Mouse (Mus musculus) adipocyte (in vitro differentiated cells): ENCODE measurements around the gene Kirrel3.

Source experiments
- DNase-seq: peaks from one replicate; pipeline ENCODE4 v3.0.0-alpha.2; 2016; ENCODE audit warnings: low spot score

Gene Kirrel3

GRCm38 (mm10) chr9:35030823-35031222, 545.1 kb downstream of the Kirrel3 start:
- DNase-seq: peak; percentile 79

- peak; percentile 40 for DNase-seq
Observed at GRCm38 (mm10) chr9:35032457-35032856, 546.8 kb downstream of the Kirrel3 start.

DNA sequence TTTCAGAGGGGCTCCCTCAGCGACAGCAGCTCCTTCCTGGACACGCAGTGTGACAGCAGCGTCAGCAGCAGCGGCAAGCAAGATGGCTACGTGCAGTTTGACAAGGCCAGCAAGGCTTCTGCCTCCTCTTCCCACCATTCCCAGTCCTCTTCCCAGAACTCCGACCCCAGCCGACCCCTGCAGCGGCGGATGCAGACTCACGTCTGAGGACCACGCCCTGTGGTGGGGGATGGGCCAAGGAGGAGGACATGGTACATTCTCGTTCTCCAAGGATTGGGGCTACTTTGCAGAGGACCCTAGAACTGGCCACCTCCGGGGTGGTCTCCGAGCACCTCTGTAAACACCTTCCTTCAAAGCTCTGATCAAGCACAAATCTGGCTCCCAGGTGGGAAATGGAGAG, 549.4 kb downstream of the Kirrel3 start:
- DNase-seq: no peak

DNA sequence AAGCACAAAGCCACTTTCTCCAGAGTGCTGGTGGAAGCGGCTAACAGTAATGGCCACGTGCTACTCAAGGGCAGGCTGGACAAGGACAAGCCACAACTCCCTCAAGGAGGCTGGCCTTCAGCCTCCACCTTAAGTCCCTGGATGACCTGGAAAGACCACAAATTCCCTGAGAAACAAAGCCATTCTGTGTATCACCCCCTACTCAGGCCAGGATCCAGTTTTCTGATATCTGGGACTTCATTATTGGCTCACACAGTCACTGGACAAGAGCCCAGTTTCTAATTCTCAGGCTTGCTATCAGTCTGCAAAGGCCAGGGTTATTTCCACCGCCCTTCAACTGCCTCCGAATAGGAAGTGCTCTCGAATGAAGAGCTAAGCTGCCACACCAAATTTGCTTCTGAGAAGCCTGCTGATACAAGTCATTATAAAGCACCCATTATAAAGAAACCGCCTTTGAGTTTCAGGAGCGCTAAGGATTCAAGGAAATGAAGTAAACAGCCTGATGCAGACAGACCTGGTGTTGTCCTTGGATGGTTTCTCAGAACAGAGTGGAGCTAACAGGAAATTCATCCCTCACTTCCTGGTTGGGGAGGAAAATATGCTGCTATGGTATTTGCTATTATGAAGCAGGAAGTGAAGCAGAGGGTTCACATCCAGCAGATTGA, 553.4 kb downstream of the Kirrel3 start:
- DNase-seq: peak; percentile 55

GRCm38 (mm10) chr9:35039846-35040245, 554.2 kb downstream of the Kirrel3 start:
- DNase-seq: no peak

GRCm38 (mm10) chr9:35041493-35041892, 555.8 kb downstream of the Kirrel3 start:
- no peak for DNase-seq

DNA sequence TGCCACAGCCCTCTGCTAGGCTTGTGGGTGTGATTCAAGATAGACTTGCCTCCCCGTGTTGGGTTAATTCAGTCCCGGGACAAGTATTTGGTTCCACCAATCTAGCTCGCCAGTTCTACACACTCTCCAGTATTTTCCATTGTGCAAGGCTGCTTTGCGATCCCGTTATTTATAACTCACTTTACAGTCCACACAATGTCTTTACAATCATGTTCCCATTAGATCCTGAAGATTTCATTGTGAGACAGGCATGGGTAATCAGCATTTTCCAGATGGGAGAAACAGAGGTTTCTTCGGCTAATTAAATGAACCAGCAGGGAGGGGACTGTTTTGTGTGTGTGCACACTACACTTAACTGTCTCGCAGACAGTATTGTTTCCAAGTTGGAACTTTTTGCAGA, 557.9 kb downstream of the Kirrel3 start:
- DNase-seq: no peak

DNA sequence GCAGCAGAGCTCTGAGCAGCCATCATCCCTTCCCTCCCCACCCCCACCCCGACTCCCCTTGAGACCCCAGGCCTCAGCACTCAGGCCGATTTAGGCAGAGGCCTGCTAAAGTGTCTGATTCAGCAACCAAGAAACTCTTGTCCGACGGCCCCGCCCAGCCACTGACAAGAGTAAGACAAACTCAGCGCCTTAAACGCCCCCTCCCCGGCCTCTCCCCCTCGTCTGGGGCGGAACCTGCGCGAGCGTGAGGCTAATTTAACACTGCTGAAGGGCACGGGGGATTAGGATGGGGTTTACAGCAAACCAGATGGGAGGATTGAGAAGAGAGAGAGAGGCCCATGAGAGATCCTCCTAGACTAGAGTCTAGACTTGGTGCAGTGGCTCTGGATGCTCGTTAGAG, 558.8 kb downstream of the Kirrel3 start:
- DNase-seq: no peak

GRCm38 (mm10) chr9:35045031-35045531, 559.4 kb downstream of the Kirrel3 start:
- peak; percentile 49 for DNase-seq

- peak; percentile 98 for DNase-seq
Observed at GRCm38 (mm10) chr9:35045756-35046155, 560.1 kb downstream of the Kirrel3 start.

GRCm38 (mm10) chr9:35048449-35048848, 562.8 kb downstream of the Kirrel3 start:
- DNase-seq: no peak

DNA sequence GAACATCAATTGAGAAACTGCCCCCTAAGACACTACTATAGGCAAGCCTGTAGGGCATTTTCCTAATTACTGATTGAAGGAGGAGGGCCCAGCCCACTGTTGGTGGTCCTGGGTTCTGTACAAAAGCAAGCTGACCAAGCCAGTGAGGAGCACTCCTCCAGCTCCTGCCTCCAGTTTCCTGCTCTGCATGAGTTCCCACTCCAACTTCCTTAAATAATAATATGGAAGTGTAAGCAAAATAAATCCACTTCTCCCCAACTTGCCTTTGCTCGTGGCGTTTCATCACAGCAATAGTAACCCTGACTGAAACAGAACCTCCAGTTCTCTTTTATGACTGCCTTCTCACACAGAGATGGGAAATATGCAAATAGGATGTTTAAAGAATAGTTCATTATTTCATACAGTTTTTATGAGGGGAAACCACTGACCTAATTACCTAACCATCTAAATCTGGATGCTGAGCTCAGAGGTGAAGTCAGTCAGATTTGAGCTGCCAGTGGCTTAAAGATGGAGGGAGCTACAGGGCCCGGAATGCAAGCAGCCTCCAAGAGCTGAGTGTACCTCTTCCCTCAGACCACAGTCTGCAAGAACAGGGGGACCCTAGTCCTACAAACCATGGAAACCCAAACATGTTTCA, 564.3 kb downstream of the Kirrel3 start:
- DNase-seq: no peak

GRCm38 (mm10) chr9:35050701-35051454, 565.2 kb downstream of the Kirrel3 start:
- DNase-seq: peak; percentile 70

DNA sequence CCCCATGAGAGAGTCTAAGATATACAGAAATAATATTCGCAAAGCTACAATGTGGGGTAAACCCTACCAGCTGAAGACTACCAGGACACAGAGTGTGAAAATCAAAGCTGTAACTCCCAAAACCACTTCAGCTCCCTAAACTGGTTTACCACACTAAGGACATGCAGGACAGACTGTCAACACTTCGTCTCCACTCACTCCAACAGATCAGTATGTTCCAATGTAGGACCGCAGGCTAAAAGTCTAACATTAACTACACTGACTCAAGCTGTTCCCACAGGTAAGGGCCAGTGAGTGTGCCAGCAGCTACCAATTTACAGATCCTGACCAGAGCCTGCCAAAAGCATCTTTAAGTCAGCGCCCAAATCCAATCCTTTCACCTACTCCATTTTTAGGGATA, 566.0 kb downstream of the Kirrel3 start:
- no peak for DNase-seq

DNA sequence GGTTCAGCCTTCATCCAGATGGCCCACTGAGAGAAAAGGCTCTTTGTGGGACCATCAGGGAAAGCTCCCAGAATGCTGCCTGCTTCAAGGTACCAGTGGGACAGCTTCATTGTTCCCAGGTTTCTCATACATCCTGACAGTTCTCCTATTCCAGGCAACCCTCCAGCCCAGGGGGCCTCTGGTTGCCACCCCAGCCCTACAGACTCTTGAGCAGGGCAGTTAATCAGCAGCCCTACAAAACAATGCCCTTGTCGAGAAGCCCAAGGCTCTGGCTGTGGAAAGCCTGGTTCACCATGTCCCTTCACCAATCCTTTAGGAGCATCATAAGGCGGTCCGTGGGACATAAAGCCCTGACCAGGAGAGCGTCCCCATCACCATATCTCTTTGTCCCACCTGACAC, 567.0 kb downstream of the Kirrel3 start:
- no peak for DNase-seq

GRCm38 (mm10) chr9:35053081-35053480, 567.4 kb downstream of the Kirrel3 start:
- no peak for DNase-seq

- no peak for DNase-seq
Observed at GRCm38 (mm10) chr9:35053669-35054068, 568.0 kb downstream of the Kirrel3 start.

DNA sequence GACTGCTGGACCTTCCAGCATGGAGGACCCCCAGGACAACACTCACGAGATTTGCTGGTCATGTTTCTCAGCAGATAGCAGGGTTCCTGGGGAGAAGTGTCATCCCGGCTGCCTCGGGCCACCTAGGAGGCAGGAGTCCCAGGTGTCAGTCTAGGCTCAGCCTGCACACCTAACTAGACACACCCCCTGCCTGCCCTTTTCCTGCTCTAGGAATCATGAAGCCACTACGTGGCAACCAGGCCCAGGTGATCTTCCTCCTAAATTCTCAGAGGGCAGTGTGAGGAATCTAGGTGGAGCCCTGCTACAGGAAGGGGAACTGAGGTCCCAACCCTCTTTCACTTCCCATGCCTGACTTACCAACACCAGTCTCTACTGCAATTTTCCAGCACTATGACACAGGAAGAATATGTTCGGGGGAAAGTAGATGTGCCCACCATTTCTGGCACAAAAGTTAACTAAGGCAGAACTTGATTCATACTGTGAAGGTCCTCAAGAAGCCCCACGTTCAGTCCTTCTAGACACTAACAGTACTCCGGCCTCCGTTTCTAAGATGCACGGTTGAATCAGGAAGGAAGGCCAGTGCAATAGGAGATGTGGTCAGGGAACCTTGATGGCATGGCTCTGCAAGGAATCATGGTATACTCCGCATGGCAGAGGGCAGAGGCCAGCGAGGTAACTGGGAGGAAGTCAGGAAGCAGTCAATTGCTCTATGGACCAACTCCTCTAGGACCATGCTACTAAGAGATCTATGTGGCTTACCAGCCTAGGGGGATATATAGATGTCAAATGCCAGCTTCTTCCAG, 570.0 kb downstream of the Kirrel3 start:
- no peak for DNase-seq

- DNase-seq: no peak
Observed at GRCm38 (mm10) chr9:35056611-35057010, 570.9 kb downstream of the Kirrel3 start.

GRCm38 (mm10) chr9:35057631-35058030, 571.9 kb downstream of the Kirrel3 start:
- no peak for DNase-seq

DNA sequence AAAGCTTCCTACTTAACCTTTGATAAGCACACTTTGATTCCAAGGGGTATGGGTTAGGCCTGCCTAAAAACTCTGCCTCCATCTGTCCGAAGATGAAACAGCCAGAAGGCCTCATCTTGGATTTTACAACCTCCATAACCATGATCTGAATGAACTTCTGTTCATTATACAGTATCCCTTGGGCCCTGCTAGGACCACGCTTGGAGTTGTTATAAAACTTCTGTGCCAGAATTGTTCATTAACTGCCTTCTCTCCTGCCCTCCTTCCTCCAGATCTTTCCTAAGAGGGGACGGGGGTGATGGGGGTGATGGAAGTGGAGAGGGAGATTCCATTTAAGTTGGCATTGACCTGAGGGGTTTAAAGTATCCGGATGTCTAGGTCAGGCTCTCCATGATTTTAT, 572.5 kb downstream of the Kirrel3 start:
- no peak for DNase-seq
